Mouse (Mus musculus): Measurements from ENCODE around the gene Fgfr2. TPM values are rescaled to one million over a fixed set of nuclear protein-coding genes. Genes with fewer than 3 reads are reported as not detected.

Gene Fgfr2
- total and polyA plus RNA-seq, 2 experiments from 2014 or later: 12.1 to 32.6 TPM

GRCm38 (mm10) chr7:132278658-132279057 lies 844.5 kb downstream of the Fgfr2 start:
- 87% methylated on average over 3 of the region's 3 CpGs for WGBS
- Histone ChIP-seq H3K4me3 (ENCODE audit: low read depth, low read length) (no peak overlapping the region), H3K36me3 (ENCODE audit: insufficient read depth, low read length) (no peaks in the 10 kb centered on the region), H3K27me3 (ENCODE audit: insufficient read depth, low read length) (no peaks in the 10 kb centered on the region), H3K4me2 (ENCODE audit: low read depth, low read length, poor library complexity, severe bottlenecking) (no peak overlapping the region), H3K27ac (ENCODE audit: low read depth, low read length) (no peak overlapping the region), H3K9ac (replicated peaks; ENCODE audit: low read length, poor library complexity, severe bottlenecking) (no peak overlapping the region), H3K9me3 (ENCODE audit: low read length) (no peaks in the 10 kb centered on the region), H3K4me1 (ENCODE audit: insufficient read depth, low read length) (no peaks in the 10 kb centered on the region)
- no peak for DNase-seq (ENCODE audit: low spot score)
- TF ChIP-seq CTCF (IDR thresholded peaks at IDR 0.05): no peak
- no peak for ATAC-seq (ENCODE audit: low FRiP score)

- no peak overlapping the region for H3K9ac ChIP-seq (replicated peaks; ENCODE audit: low read length, poor library complexity, severe bottlenecking)
- no peak overlapping the region for H3K27ac ChIP-seq (ENCODE audit: low read depth, low read length)
- no peaks in the 10 kb centered on the region for H3K36me3 ChIP-seq (ENCODE audit: insufficient read depth, low read length)
- no peaks in the 10 kb centered on the region for H3K27me3 ChIP-seq (ENCODE audit: insufficient read depth, low read length)
- no peak for TF ChIP-seq CTCF (IDR thresholded peaks at IDR 0.05)
- ATAC-seq (ENCODE audit: low FRiP score) (no peak), DNase-seq (ENCODE audit: low spot score) (no peak)
- no peaks in the 10 kb centered on the region for H3K4me1 ChIP-seq (ENCODE audit: insufficient read depth, low read length)
- H3K4me2 ChIP-seq (ENCODE audit: low read depth, low read length, poor library complexity, severe bottlenecking): no peak overlapping the region
- no peak overlapping the region for H3K4me3 ChIP-seq (ENCODE audit: low read depth, low read length)
- H3K9me3 ChIP-seq (ENCODE audit: low read length): no peaks in the 10 kb centered on the region
- 84% methylated on average over 5 of the region's 5 CpGs for WGBS
Measured at GRCm38 (mm10) chr7:132276287-132276686, 846.9 kb downstream of the Fgfr2 start.

- no peak for TF ChIP-seq CTCF (IDR thresholded peaks at IDR 0.05)
- DNase-seq (ENCODE audit: low spot score) (no peak), ATAC-seq (ENCODE audit: low FRiP score) (no peak)
- H3K4me2 ChIP-seq (ENCODE audit: low read depth, low read length, poor library complexity, severe bottlenecking): no peak overlapping the region
- H3K4me3 ChIP-seq (ENCODE audit: low read depth, low read length): no peak overlapping the region
- H3K27me3 ChIP-seq (ENCODE audit: insufficient read depth, low read length): no peaks in the 10 kb centered on the region
- H3K9me3 ChIP-seq (ENCODE audit: low read length): no peaks in the 10 kb centered on the region
- no peak overlapping the region for H3K27ac ChIP-seq (ENCODE audit: low read depth, low read length)
- no peaks in the 10 kb centered on the region for H3K4me1 ChIP-seq (ENCODE audit: insufficient read depth, low read length)
- H3K36me3 ChIP-seq (ENCODE audit: insufficient read depth, low read length): no peaks in the 10 kb centered on the region
- H3K9ac ChIP-seq (replicated peaks; ENCODE audit: low read length, poor library complexity, severe bottlenecking): no peak overlapping the region
- WGBS: 64% methylated on average over 2 of the region's 2 CpGs
Measured at GRCm38 (mm10) chr7:132273741-132274513, 849.2 kb downstream of the Fgfr2 start.

- H3K9me3 ChIP-seq (ENCODE audit: low read length): no peaks in the 10 kb centered on the region
- H3K4me3 ChIP-seq (ENCODE audit: low read depth, low read length): no peak overlapping the region
- no peaks in the 10 kb centered on the region for H3K36me3 ChIP-seq (ENCODE audit: insufficient read depth, low read length)
- H3K27ac ChIP-seq (ENCODE audit: low read depth, low read length): no peak overlapping the region
- no peak overlapping the region for H3K9ac ChIP-seq (replicated peaks; ENCODE audit: low read length, poor library complexity, severe bottlenecking)
- no peaks in the 10 kb centered on the region for H3K27me3 ChIP-seq (ENCODE audit: insufficient read depth, low read length)
- TF ChIP-seq CTCF (IDR thresholded peaks at IDR 0.05): no peak
- ATAC-seq (ENCODE audit: low FRiP score) (no peak), DNase-seq (ENCODE audit: low spot score) (no peak)
- H3K4me2 ChIP-seq (ENCODE audit: low read depth, low read length, poor library complexity, severe bottlenecking): no peak overlapping the region
- 95% methylated on average over 5 of the region's 5 CpGs for WGBS
- H3K4me1 ChIP-seq (ENCODE audit: insufficient read depth, low read length): no peaks in the 10 kb centered on the region
Measured at GRCm38 (mm10) chr7:132272984-132273383, 850.2 kb downstream of the Fgfr2 start.

GRCm38 (mm10) chr7:132270364-132270763 lies 852.8 kb downstream of the Fgfr2 start:
- WGBS: 87% methylated on average over 8 of the region's 8 CpGs
- no peak for DNase-seq (ENCODE audit: low spot score)
- H3K27ac ChIP-seq (ENCODE audit: low read depth, low read length): no peak overlapping the region
- H3K4me1 ChIP-seq (ENCODE audit: insufficient read depth, low read length): no peaks in the 10 kb centered on the region
- H3K9me3 ChIP-seq (ENCODE audit: low read length): no peaks in the 10 kb centered on the region
- no peaks in the 10 kb centered on the region for H3K36me3 ChIP-seq (ENCODE audit: insufficient read depth, low read length)
- H3K4me2 ChIP-seq (ENCODE audit: low read depth, low read length, poor library complexity, severe bottlenecking): no peak overlapping the region
- no peak overlapping the region for H3K4me3 ChIP-seq (ENCODE audit: low read depth, low read length)
- H3K27me3 ChIP-seq (ENCODE audit: insufficient read depth, low read length): no peaks in the 10 kb centered on the region
- ATAC-seq (ENCODE audit: low FRiP score): no peak
- TF ChIP-seq CTCF (IDR thresholded peaks at IDR 0.05): no peak
- H3K9ac ChIP-seq (replicated peaks; ENCODE audit: low read length, poor library complexity, severe bottlenecking): no peak overlapping the region

GRCm38 (mm10) chr7:132269661-132270060 lies 853.5 kb downstream of the Fgfr2 start:
- Histone ChIP-seq H3K27me3 (ENCODE audit: insufficient read depth, low read length) (no peaks in the 10 kb centered on the region), H3K4me3 (ENCODE audit: low read depth, low read length) (no peak overlapping the region), H3K36me3 (ENCODE audit: insufficient read depth, low read length) (no peaks in the 10 kb centered on the region), H3K4me2 (ENCODE audit: low read depth, low read length, poor library complexity, severe bottlenecking) (no peak overlapping the region), H3K9me3 (ENCODE audit: low read length) (no peaks in the 10 kb centered on the region), H3K27ac (ENCODE audit: low read depth, low read length) (no peak overlapping the region), H3K9ac (replicated peaks; ENCODE audit: low read length, poor library complexity, severe bottlenecking) (no peak overlapping the region), H3K4me1 (ENCODE audit: insufficient read depth, low read length) (no peaks in the 10 kb centered on the region)
- DNase-seq (ENCODE audit: low spot score): no peak
- 78% methylated on average over 3 of the region's 3 CpGs for WGBS
- TF ChIP-seq CTCF (IDR thresholded peaks at IDR 0.05): no peak
- no peak for ATAC-seq (ENCODE audit: low FRiP score)

All from midbrain, postnatal 0 days (tissue).